Mouse (Mus musculus): Measurements from ENCODE around the gene Ppp1r26.

The Ppp1r26 gene

GRCm38 (mm10) chr2:28446515-28447314 is at the start of gene Ppp1r26:
Gene Ppp1r26 (plus strand): TSS chr2:28446800.
- no peak for DNase-seq (ENCODE audit: low read depth, low spot score)

GRCm38 (mm10) chr2:28396928-28397327 is 49.7 kb upstream of the Ppp1r26 start:
- DNase-seq (ENCODE audit: low read depth, low spot score) = no peak

- DNase-seq (ENCODE audit: low read depth, low spot score) = no peak
Measured at GRCm38 (mm10) chr2:28397417-28398119, 49.0 kb upstream of the Ppp1r26 start.

GRCm38 (mm10) chr2:28401647-28402046 is 45.0 kb upstream of the Ppp1r26 start:
- DNase-seq (ENCODE audit: low read depth, low spot score) = no peak

GRCm38 (mm10) chr2:28402128-28402527 is 44.5 kb upstream of the Ppp1r26 start:
- no peak for DNase-seq (ENCODE audit: low read depth, low spot score)

- no peak for DNase-seq (ENCODE audit: low read depth, low spot score)
Measured at GRCm38 (mm10) chr2:28407796-28408195, 38.8 kb upstream of the Ppp1r26 start.

- DNase-seq (ENCODE audit: low read depth, low spot score) = no peak
Measured at GRCm38 (mm10) chr2:28409144-28409543, 37.5 kb upstream of the Ppp1r26 start.

GRCm38 (mm10) chr2:28409566-28409965 is 37.0 kb upstream of the Ppp1r26 start:
- no peak for DNase-seq (ENCODE audit: low read depth, low spot score)

- no peak for DNase-seq (ENCODE audit: low read depth, low spot score)
Measured at GRCm38 (mm10) chr2:28412936-28413335, 33.7 kb upstream of the Ppp1r26 start.

GRCm38 (mm10) chr2:28414116-28414756 is 32.4 kb upstream of the Ppp1r26 start:
- DNase-seq (ENCODE audit: low read depth, low spot score) = no peak

- no peak for DNase-seq (ENCODE audit: low read depth, low spot score)
Measured at GRCm38 (mm10) chr2:28414757-28415137, 31.9 kb upstream of the Ppp1r26 start.

- DNase-seq (ENCODE audit: low read depth, low spot score) = no peak
Measured at GRCm38 (mm10) chr2:28415387-28416024, 31.1 kb upstream of the Ppp1r26 start.

GRCm38 (mm10) chr2:28416511-28416910 is 30.1 kb upstream of the Ppp1r26 start:
- no peak for DNase-seq (ENCODE audit: low read depth, low spot score)

- DNase-seq (ENCODE audit: low read depth, low spot score) = peak; percentile 85
Measured at GRCm38 (mm10) chr2:28418034-28418433, 28.6 kb upstream of the Ppp1r26 start.

GRCm38 (mm10) chr2:28419898-28420297 is 26.7 kb upstream of the Ppp1r26 start:
- DNase-seq (ENCODE audit: low read depth, low spot score) = peak; percentile 91

GRCm38 (mm10) chr2:28423167-28423566 is 23.4 kb upstream of the Ppp1r26 start:
- DNase-seq (ENCODE audit: low read depth, low spot score) = peak; percentile 82

GRCm38 (mm10) chr2:28427226-28427625 is 19.4 kb upstream of the Ppp1r26 start:
- DNase-seq (ENCODE audit: low read depth, low spot score) = no peak

- DNase-seq (ENCODE audit: low read depth, low spot score) = no peak
Measured at GRCm38 (mm10) chr2:28430846-28431245, 15.8 kb upstream of the Ppp1r26 start.

GRCm38 (mm10) chr2:28432811-28433210 is 13.8 kb upstream of the Ppp1r26 start:
- peak; percentile 78 for DNase-seq (ENCODE audit: low read depth, low spot score)

- DNase-seq (ENCODE audit: low read depth, low spot score) = no peak
Measured at GRCm38 (mm10) chr2:28433512-28433911, 13.1 kb upstream of the Ppp1r26 start.

- no peak for DNase-seq (ENCODE audit: low read depth, low spot score)
Measured at GRCm38 (mm10) chr2:28435401-28435800, 11.2 kb upstream of the Ppp1r26 start.

- no peak for DNase-seq (ENCODE audit: low read depth, low spot score)
Measured at GRCm38 (mm10) chr2:28440842-28441241, 5.8 kb upstream of the Ppp1r26 start.
